In genomic region chr11:62247759-62248400, GRCm38 (mm10) we compare ENCODE assay signal across 9 mouse cellular contexts. TPM values are rescaled to one million over a fixed set of nuclear protein-coding genes. Genes with fewer than 3 reads are reported as not detected.
DNase-seq lines count a peak whose midpoint lies in the region; ATAC-seq and TF ChIP-seq lines count a peak whose summit lies in the region.
"Had no signal": no experiment of that assay in that cellular context is flagged by ENCODE, and none has a peak within 500 bp of the region (broad histone marks: within the 10 kb centered on the region; RNA-seq: fewer than 3 reads in every experiment).

No protein-coding gene starts in this region.

- H3K4me1 ChIP-seq in kidney, postnatal 0 days (replicated peaks; ENCODE audit: insufficient read depth, low read length): peaks cover 9% of the 10 kb centered on the region; the same call in 1 of the 2 replicates
- peaks cover 46% of the 10 kb centered on the region for H3K4me1 ChIP-seq in embryonic facial prominence, embryonic 10.5 days
- peaks cover 9% of the 10 kb centered on the region for H3K4me1 ChIP-seq in hindbrain, embryonic 16.5 days (ENCODE audit: control insufficient read depth, insufficient read depth, low read depth, low read length)
- H3K4me1 ChIP-seq in midbrain, embryonic 15.5 days: peaks cover 13% of the 10 kb centered on the region

- no peak overlapping the region for H3K27ac ChIP-seq in kidney, postnatal 0 days
- peak overlapping the region; percentile 83 for H3K27ac ChIP-seq in embryonic facial prominence, embryonic 10.5 days (replicated peaks)
- H3K27ac ChIP-seq in hindbrain, embryonic 16.5 days (ENCODE audit: low read depth, low read length): no peak overlapping the region
- H3K27ac ChIP-seq in midbrain, embryonic 15.5 days: no peak overlapping the region

- peaks cover 7% of the 10 kb centered on the region; the same call in 1 of the 2 replicates for H3K27me3 ChIP-seq in kidney, postnatal 0 days (ENCODE audit: insufficient read depth, low read length)
- H3K27me3 ChIP-seq in embryonic facial prominence, embryonic 10.5 days (replicated peaks; ENCODE audit: low read depth, poor library complexity, severe bottlenecking): peaks cover 47% of the 10 kb centered on the region
- H3K27me3 ChIP-seq in hindbrain, embryonic 16.5 days (replicated peaks; ENCODE audit: control insufficient read depth, insufficient read depth, low read length): peaks cover 9% of the 10 kb centered on the region
- H3K27me3 ChIP-seq in midbrain, embryonic 15.5 days (replicated peaks): peaks cover 30% of the 10 kb centered on the region
- H3K27me3 ChIP-seq: Patski had no signal

- H3K4me2 ChIP-seq in kidney, postnatal 0 days (ENCODE audit: low read length): peak overlapping the region; percentile 99
- peak overlapping the region; percentile 100 for H3K4me2 ChIP-seq in hindbrain, embryonic 16.5 days (ENCODE audit: low read length)
- peak overlapping the region; percentile 99 for H3K4me2 ChIP-seq in midbrain, embryonic 15.5 days

- H3K9ac ChIP-seq in kidney, postnatal 0 days (ENCODE audit: low read depth, low read length): peak overlapping the region; percentile 57
- peak overlapping the region; percentile 61 for H3K9ac ChIP-seq in hindbrain, embryonic 16.5 days (ENCODE audit: low read depth, low read length)
- peak overlapping the region; percentile 53 for H3K9ac ChIP-seq in midbrain, embryonic 15.5 days

- WGBS in kidney, postnatal 0 days: 38% methylated on average over 18 of the region's 18 CpGs
- 39% methylated on average over 18 of the region's 18 CpGs for WGBS in embryonic facial prominence, embryonic 10.5 days
- WGBS in hindbrain, embryonic 16.5 days: 41% methylated on average over 18 of the region's 18 CpGs
- 39% methylated on average over 18 of the region's 18 CpGs for WGBS in midbrain, embryonic 15.5 days

- DNase-seq in kidney, postnatal 0 days (ENCODE audit: low spot score): no peak
- no peak for DNase-seq in kidney, postnatal 10 days
- DNase-seq in embryonic facial prominence, embryonic 10.5 days (ENCODE audit: low spot score): no peak
- DNase-seq in ovary, postnatal 14 days (ENCODE audit: low spot score): no peak
- DNase-seq in ovary, postnatal 36 days (ENCODE audit: low spot score): no peak
- DNase-seq in right cerebral cortex, adult 2 months (ENCODE audit: low spot score in 2 of 2): no peak

- no peaks in the 10 kb centered on the region for H3K9me3 ChIP-seq in kidney, postnatal 0 days (replicated peaks; ENCODE audit: low read length)
- peaks cover 8% of the 10 kb centered on the region; the same call in 1 of the 2 replicates for H3K9me3 ChIP-seq in embryonic facial prominence, embryonic 10.5 days
- H3K9me3 ChIP-seq in hindbrain, embryonic 16.5 days (ENCODE audit: control insufficient read depth, low read length): no peaks in the 10 kb centered on the region
- no peaks in the 10 kb centered on the region for H3K9me3 ChIP-seq in midbrain, embryonic 15.5 days

- H3K4me3 ChIP-seq in kidney, postnatal 0 days (replicated peaks; ENCODE audit: low read depth, low read length): peak overlapping the region; percentile 54
- peak overlapping the region; percentile 79 for H3K4me3 ChIP-seq in embryonic facial prominence, embryonic 10.5 days
- peak overlapping the region; percentile 76 for H3K4me3 ChIP-seq in hindbrain, embryonic 16.5 days (ENCODE audit: low read length)
- H3K4me3 ChIP-seq in midbrain, embryonic 15.5 days: peak overlapping the region; percentile 86

- no peaks in the 10 kb centered on the region for H3K36me3 ChIP-seq in kidney, postnatal 0 days (ENCODE audit: insufficient read depth, low read length)
- no peaks in the 10 kb centered on the region for H3K36me3 ChIP-seq in embryonic facial prominence, embryonic 10.5 days (replicated peaks)
- no peaks in the 10 kb centered on the region for H3K36me3 ChIP-seq in hindbrain, embryonic 16.5 days (ENCODE audit: control insufficient read depth, insufficient read depth, low read length)
- no peaks in the 10 kb centered on the region for H3K36me3 ChIP-seq in midbrain, embryonic 15.5 days (replicated peaks)

- ATAC-seq in kidney, postnatal 0 days (replicated peaks; ENCODE audit: low FRiP score, low read depth): no peak
- no peak for ATAC-seq in hindbrain, embryonic 16.5 days
- no peak for ATAC-seq in midbrain, embryonic 15.5 days (replicated peaks)

- no peak for TF ChIP-seq CTCF in kidney, postnatal 0 days (IDR thresholded peaks at IDR 0.05; ENCODE audit: low read depth)

RNA-seq across cellular contexts. Expression of gene Adora2b, which starts 0.9 kb away (rescaled TPM):
- 6.1 and 6.8 TPM in 2 replicates for polyA plus RNA-seq in kidney, postnatal 0 days (2015; fragmentation: Nextera tagmentation; extraction: Ambion mirVana)
- 7.3 and 8.2 TPM in 2 replicates for polyA plus RNA-seq in embryonic facial prominence, embryonic 10.5 days (2016; fragmentation: Nextera tagmentation; extraction: Ambion mirVana)
- 6.7 and 8.8 TPM in 2 replicates for polyA plus RNA-seq in hindbrain, embryonic 16.5 days (2015; fragmentation: Nextera tagmentation; extraction: Ambion mirVana)
- polyA plus RNA-seq in midbrain, embryonic 15.5 days (2015; fragmentation: Nextera tagmentation; extraction: Ambion mirVana): 2.9 and 3.7 TPM in 2 replicates

RNA-seq across cellular contexts. Expression of gene Zswim7, which starts 33.3 kb away (rescaled TPM):
- 37.2 and 43.8 TPM in 2 replicates for polyA plus RNA-seq in kidney, postnatal 0 days (2015; fragmentation: Nextera tagmentation; extraction: Ambion mirVana)
- polyA plus RNA-seq in embryonic facial prominence, embryonic 10.5 days (2016; fragmentation: Nextera tagmentation; extraction: Ambion mirVana): 18.1 and 21.7 TPM in 2 replicates
- 18.4 and 21.9 TPM in 2 replicates for polyA plus RNA-seq in hindbrain, embryonic 16.5 days (2015; fragmentation: Nextera tagmentation; extraction: Ambion mirVana)
- 10.9 and 11.7 TPM in 2 replicates for polyA plus RNA-seq in midbrain, embryonic 15.5 days (2015; fragmentation: Nextera tagmentation; extraction: Ambion mirVana)

RNA-seq across cellular contexts. Expression of gene Ttc19, which starts 33.4 kb away (rescaled TPM):
- 17.4 and 19.1 TPM in 2 replicates for polyA plus RNA-seq in kidney, postnatal 0 days (2015; fragmentation: Nextera tagmentation; extraction: Ambion mirVana)
- polyA plus RNA-seq in embryonic facial prominence, embryonic 10.5 days (2016; fragmentation: Nextera tagmentation; extraction: Ambion mirVana): 18.3 and 19.5 TPM in 2 replicates
- 41.6 and 42.3 TPM in 2 replicates for polyA plus RNA-seq in hindbrain, embryonic 16.5 days (2015; fragmentation: Nextera tagmentation; extraction: Ambion mirVana)
- polyA plus RNA-seq in midbrain, embryonic 15.5 days (2015; fragmentation: Nextera tagmentation; extraction: Ambion mirVana): 42.7 and 48.4 TPM in 2 replicates
